Mouse (Mus musculus) limb, embryonic 14.5 days (tissue): ENCODE measurements at regions not wholly inside any gene's neighbourhood (a gene's known extent, or its start where the extent isn't known, plus 50 kb on each side); places are given as distances from the start of the nearest gene placed in this dataset.
A peak's percentile ranks its signal among the peaks of the same experiment; 100 is the strongest.

ENCODE experiments used
- ATAC-seq: fragments of 200-750 bp; cut with Nextera tagmentation; 2 replicates; pipeline ENCODE4 v1.8.0; 2017; ENCODE audit warnings: low read depth, moderate number of reproducible peaks, moderate TSS enrichment; ENCODE audit not compliant: low FRiP score
- DNase-seq: peaks from one replicate; pipeline ENCODE4 v3.0.0-alpha.2; 2015; ENCODE audit warnings: low spot score
- H3K27ac ChIP-seq: fragments of 300-500 bp; sonication (generic); replicated peaks from 2 replicates; pipeline ENCODE4 v1.5.1; 2014; ENCODE audit warnings: low read depth, mild to moderate bottlenecking, low read length, moderate library complexity, mixed read lengths
- H3K27me3 ChIP-seq: fragments of 300-500 bp; sonication (generic); 2 replicates; pipeline ENCODE4 v1.6.1; 2014; ENCODE audit warnings: low read length, mixed read lengths; ENCODE audit not compliant: control insufficient read depth, insufficient read depth
- H3K36me3 ChIP-seq: fragments of 300-500 bp; sonication (generic); 2 replicates; pipeline ENCODE4 v1.6.1; 2014; ENCODE audit warnings: mild to moderate bottlenecking, low read length, moderate library complexity, mixed read lengths; ENCODE audit not compliant: control insufficient read depth, insufficient read depth
- H3K4me1 ChIP-seq: fragments of 300-500 bp; sonication (generic); 2 replicates; pipeline ENCODE4 v1.6.1; 2014; ENCODE audit warnings: antibody characterized with exemption, low read length, mixed read lengths; ENCODE audit not compliant: control insufficient read depth, insufficient read depth
- H3K4me2 ChIP-seq: fragments of 300-500 bp; sonication (generic); replicated peaks from 2 replicates; pipeline ENCODE4 v1.6.1; 2014; ENCODE audit warnings: low read depth, mild to moderate bottlenecking, low read length, moderate library complexity; ENCODE audit not compliant: severe bottlenecking
- H3K4me3 ChIP-seq: fragments of 300-500 bp; sonication (generic); replicated peaks from 2 replicates; pipeline ENCODE4 v1.5.1; 2014; ENCODE audit warnings: low read length
- H3K9ac ChIP-seq: fragments of 300-500 bp; sonication (generic); 2 replicates; pipeline ENCODE4 v1.6.1; 2014; ENCODE audit warnings: mild to moderate bottlenecking, low read depth, low read length, moderate library complexity; ENCODE audit not compliant: severe bottlenecking
- H3K9me3 ChIP-seq: fragments of 300-500 bp; sonication (generic); 2 replicates; pipeline ENCODE4 v1.6.1; 2016; ENCODE audit warnings: low read length; ENCODE audit not compliant: control insufficient read depth
- POLR2A ChIP-seq: fragments of 200-500 bp; IDR thresholded peaks from 2 replicates; pipeline ENCODE4 v1.8.0; 2012; ENCODE audit warnings: inconsistent platforms, mild to moderate bottlenecking, moderate library complexity, borderline replicate concordance; ENCODE audit not compliant: insufficient read depth, insufficient read length; ENCODE audit errors: extremely low read depth
- WGBS: fragments of 180-500 bp; shearing (Covaris S2); extraction: QIAGEN DNeasy Blood & Tissue Kit; methylation state at CpG from one replicate; pipeline ENCODE4 v1.1.7; 2014; 5-methylcytosine and 5-hydroxymethylcytosine counted together

- Histone ChIP-seq H3K36me3 (no peaks in the 10 kb centered on the region), H3K4me2 (no peak overlapping the region), H3K4me1 (no peaks in the 10 kb centered on the region), H3K9ac (no peak overlapping the region), H3K27me3 (no peaks in the 10 kb centered on the region), H3K4me3 (no peak overlapping the region), H3K9me3 (no peaks in the 10 kb centered on the region), H3K27ac (no peak overlapping the region)
- WGBS, result 86% methylated on average over 7 of the region's 7 CpGs
- DNase-seq, result no peak
- TF ChIP-seq POLR2A, result no peak
- no peak for ATAC-seq
Measured at GRCm38 (mm10) chr14:97093389-97093788, 574.5 kb upstream of the Klhl1 start.

GRCm38 (mm10) chr14:97088863-97089262 is 570.0 kb upstream of the Klhl1 start:
- no peaks in the 10 kb centered on the region for H3K27me3 ChIP-seq
- no peaks in the 10 kb centered on the region for H3K36me3 ChIP-seq
- H3K9ac ChIP-seq, result no peak overlapping the region
- no peaks in the 10 kb centered on the region for H3K9me3 ChIP-seq
- 77% methylated on average over 4 of the region's 4 CpGs for WGBS
- H3K4me3 ChIP-seq, result no peak overlapping the region
- DNase-seq (no peak), ATAC-seq (no peak)
- no peak for TF ChIP-seq POLR2A
- no peak overlapping the region for H3K27ac ChIP-seq
- H3K4me2 ChIP-seq, result no peak overlapping the region
- no peaks in the 10 kb centered on the region for H3K4me1 ChIP-seq

DNA sequence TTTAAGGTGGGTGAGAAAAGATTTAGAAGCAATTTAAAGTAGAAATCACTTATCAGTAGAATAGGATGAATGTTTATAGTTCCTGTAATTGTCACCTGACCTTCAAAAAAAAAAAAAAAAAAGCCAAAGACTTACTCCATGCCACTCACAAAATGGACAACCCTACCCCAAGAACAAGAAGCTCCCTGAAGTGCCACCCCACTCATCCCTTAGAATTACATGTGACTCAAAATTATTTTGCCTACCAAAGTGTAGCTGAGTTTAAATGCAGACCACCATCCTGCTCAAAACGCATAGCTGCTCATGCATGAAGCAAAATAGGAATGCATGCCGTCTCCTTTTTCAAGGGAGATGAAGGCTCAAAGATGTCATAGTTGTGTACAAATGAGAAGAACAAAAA is 568.4 kb upstream of the Klhl1 start:
- H3K9ac ChIP-seq, result no peak overlapping the region
- H3K27me3 ChIP-seq, result no peaks in the 10 kb centered on the region
- no peak for TF ChIP-seq POLR2A
- no peaks in the 10 kb centered on the region for H3K36me3 ChIP-seq
- H3K4me3 ChIP-seq, result no peak overlapping the region
- H3K4me1 ChIP-seq, result no peaks in the 10 kb centered on the region
- WGBS, result 63% methylated on average over 2 of the region's 2 CpGs
- H3K4me2 ChIP-seq, result no peak overlapping the region
- no peak for DNase-seq
- no peak overlapping the region for H3K27ac ChIP-seq
- H3K9me3 ChIP-seq, result no peaks in the 10 kb centered on the region
- ATAC-seq, result no peak

GRCm38 (mm10) chr14:97086363-97087309 is 567.7 kb upstream of the Klhl1 start:
- Histone ChIP-seq H3K9ac (no peak overlapping the region), H3K4me2 (no peak overlapping the region), H3K36me3 (no peaks in the 10 kb centered on the region), H3K27ac (no peak overlapping the region), H3K4me3 (no peak overlapping the region), H3K9me3 (no peaks in the 10 kb centered on the region), H3K27me3 (no peaks in the 10 kb centered on the region), H3K4me1 (no peaks in the 10 kb centered on the region)
- no peak for TF ChIP-seq POLR2A
- 18% methylated on average over 5 of the region's 5 CpGs for WGBS
- ATAC-seq, result no peak
- DNase-seq, result peak; percentile 3

GRCm38 (mm10) chr14:97074808-97075207 is 555.9 kb upstream of the Klhl1 start:
- no peaks in the 10 kb centered on the region for H3K36me3 ChIP-seq
- no peak for ATAC-seq
- 75% methylated on average over 3 of the region's 3 CpGs for WGBS

More at GRCm38 (mm10) chr14:97074808-97075207, 555.9 kb upstream of the Klhl1 start:
- Histone ChIP-seq H3K9me3 (no peaks in the 10 kb centered on the region), H3K4me1 (no peaks in the 10 kb centered on the region), H3K9ac (no peak overlapping the region), H3K4me2 (no peak overlapping the region), H3K4me3 (no peak overlapping the region), H3K27ac (no peak overlapping the region), H3K27me3 (no peaks in the 10 kb centered on the region)
- no peak for TF ChIP-seq POLR2A
- no peak for DNase-seq
